ENCODE assay signal across 8 mouse cellular contexts in genomic region chr7:81572610-81573268, GRCm38 (mm10). TPM values are rescaled to one million over a fixed set of nuclear protein-coding genes. Genes with fewer than 3 reads are reported as not detected.
DNase-seq lines count a peak whose midpoint lies in the region; ATAC-seq and TF ChIP-seq lines count a peak whose summit lies in the region.

No protein-coding gene starts in this region.

- peak overlapping the region; percentile 94 for H3K4me3 ChIP-seq in heart, embryonic 11.5 days (ENCODE audit: low read depth, low read length)
- peak overlapping the region; percentile 93 for H3K4me3 ChIP-seq in heart, postnatal 0 days (ENCODE audit: low read depth, low read length)
- H3K4me3 ChIP-seq in midbrain, embryonic 11.5 days (ENCODE audit: low read depth, low read length) = no peak overlapping the region

- no peak for TF ChIP-seq EP300 in heart, postnatal 0 days (IDR thresholded peaks at IDR 0.05; ENCODE audit: low read depth)

- peaks cover 10% of the 10 kb centered on the region for H3K4me1 ChIP-seq in heart, embryonic 11.5 days (ENCODE audit: control insufficient read depth, insufficient read depth, low read length)
- H3K4me1 ChIP-seq in heart, postnatal 0 days (ENCODE audit: control insufficient read depth, insufficient read depth) = peaks cover 15% of the 10 kb centered on the region
- peaks cover 7% of the 10 kb centered on the region; the same call in 1 of the 2 replicates for H3K4me1 ChIP-seq in midbrain, embryonic 11.5 days (ENCODE audit: control insufficient read depth, insufficient read depth, low read length)

- no peaks in the 10 kb centered on the region for H3K27me3 ChIP-seq in heart, embryonic 11.5 days (ENCODE audit: control insufficient read depth, insufficient read depth, low read length)
- H3K27me3 ChIP-seq in heart, postnatal 0 days (ENCODE audit: control insufficient read depth, insufficient read depth, low read length) = no peaks in the 10 kb centered on the region
- no peaks in the 10 kb centered on the region for H3K27me3 ChIP-seq in midbrain, embryonic 11.5 days (ENCODE audit: control insufficient read depth, insufficient read depth, low read length)

- peak overlapping the region; percentile 92; the same call in 1 of the 2 replicates for H3K9ac ChIP-seq in heart, embryonic 11.5 days (ENCODE audit: low read depth, low read length)
- peak overlapping the region; percentile 93 for H3K9ac ChIP-seq in heart, postnatal 0 days (replicated peaks; ENCODE audit: low read depth, low read length)
- no peak overlapping the region for H3K9ac ChIP-seq in midbrain, embryonic 11.5 days (ENCODE audit: low read length)

- no peak for ATAC-seq in heart, embryonic 11.5 days (replicated peaks; ENCODE audit: insufficient number of reproducible peaks, low FRiP score, low TSS enrichment)
- ATAC-seq in heart, postnatal 0 days (ENCODE audit: insufficient read depth, low read depth) = no peak
- no peak for ATAC-seq in midbrain, embryonic 11.5 days (ENCODE audit: low FRiP score)
- no peak for ATAC-seq in inflammation-experienced regulatory T-cells, adult 6 months
- no peak for ATAC-seq in cerebellum, adult (ENCODE audit: insufficient number of reproducible peaks, low FRiP score, low TSS enrichment)

- no peak overlapping the region for H3K27ac ChIP-seq in heart, embryonic 11.5 days (ENCODE audit: low read depth, low read length)
- H3K27ac ChIP-seq in heart, postnatal 0 days (ENCODE audit: low read depth) = peak overlapping the region; percentile 99
- no peak overlapping the region for H3K27ac ChIP-seq in midbrain, embryonic 11.5 days (ENCODE audit: low read depth, low read length)

- no peaks in the 10 kb centered on the region for H3K9me3 ChIP-seq in heart, embryonic 11.5 days (replicated peaks; ENCODE audit: control insufficient read depth, low read length)
- no peaks in the 10 kb centered on the region for H3K9me3 ChIP-seq in heart, postnatal 0 days (replicated peaks; ENCODE audit: control insufficient read depth, low read length)
- no peaks in the 10 kb centered on the region for H3K9me3 ChIP-seq in midbrain, embryonic 11.5 days (ENCODE audit: control insufficient read depth, low read length)

- H3K4me2 ChIP-seq in heart, embryonic 11.5 days = peak overlapping the region; percentile 65
- H3K4me2 ChIP-seq in heart, postnatal 0 days (ENCODE audit: low read depth, low read length) = peak overlapping the region; percentile 79
- no peak overlapping the region; the same call in 1 of the 2 replicates for H3K4me2 ChIP-seq in midbrain, embryonic 11.5 days

- H3K36me3 ChIP-seq in heart, embryonic 11.5 days (ENCODE audit: control insufficient read depth, insufficient read depth, low read length) = peaks cover under 1% of the 10 kb centered on the region; the same call in 1 of the 2 replicates
- H3K36me3 ChIP-seq in heart, postnatal 0 days (replicated peaks; ENCODE audit: control insufficient read depth, insufficient read depth, low read length) = peaks cover 15% of the 10 kb centered on the region
- H3K36me3 ChIP-seq in midbrain, embryonic 11.5 days (ENCODE audit: control insufficient read depth, insufficient read depth, low read length) = no peaks in the 10 kb centered on the region

- TF ChIP-seq CTCF in heart, postnatal 0 days (IDR thresholded peaks at IDR 0.05; ENCODE audit: low read depth) = no peak

- WGBS in heart, embryonic 11.5 days (ENCODE audit: insufficient replicate concordance) = 63% methylated on average over 6 of the region's 6 CpGs
- 29% methylated on average over 6 of the region's 6 CpGs for WGBS in heart, postnatal 0 days
- 79% methylated on average over 6 of the region's 6 CpGs for WGBS in midbrain, embryonic 11.5 days

- DNase-seq in heart, adult 18-20 months = no peak
- peak; percentile 26 for DNase-seq in MN1 (ENCODE audit: low spot score)
- DNase-seq in heart, postnatal 0 days (ENCODE audit: low spot score) = peak; percentile 15
- DNase-seq in midbrain, embryonic 11.5 days (ENCODE audit: low spot score, missing footprints) = peak; percentile 78
- no peak for DNase-seq in gastrocnemius, adult 8-10 months (ENCODE audit: low spot score in 2 of 2)

RNA-seq across cellular contexts. Expression of gene Whamm, which starts 1.7 kb away (rescaled TPM):
- 5.9 and 6.2 TPM in 2 replicates for polyA plus RNA-seq in heart, embryonic 11.5 days (2014; fragmentation: Nextera tagmentation; extraction: Ambion mirVana)
- 1 to 10 TPM; 7.3 to 9.1 TPM for total RNA-seq in heart, adult 18-20 months (2021)
- total RNA-seq in heart, postnatal 0 days (2014; rRNA removed; ENCODE audit: low replicate concordance) = 3.3 and 6.6 TPM in 2 replicates
- 3.1 and 3.3 TPM in 2 replicates for polyA plus RNA-seq in heart, postnatal 0 days (2015; fragmentation: Nextera tagmentation; extraction: Ambion mirVana)
- 4.2 and 5.7 TPM in 2 replicates for polyA plus RNA-seq in midbrain, embryonic 11.5 days (2014; fragmentation: Nextera tagmentation; extraction: Ambion mirVana)
- polyA plus RNA-seq in inflammation-experienced regulatory T-cells, adult 6 months (2017; shearing (Covaris generic)) = 1 to 10 TPM; 3.4 to 8.1 (median 5.2) TPM
- total RNA-seq in gastrocnemius, adult 8-10 months (2022) = 1 to 10 TPM; 7.6 to 9.6 (median 9.1) TPM

RNA-seq across cellular contexts. Expression of gene Fsd2, which starts 6.0 kb away (rescaled TPM):
- polyA plus RNA-seq in heart, embryonic 11.5 days (2014; fragmentation: Nextera tagmentation; extraction: Ambion mirVana) = 50.9 and 62.4 TPM in 2 replicates
- 100 to 1,000 TPM; 322 to 355 TPM for total RNA-seq in heart, adult 18-20 months (2021)
- 83.2 and 93.7 TPM in 2 replicates for total RNA-seq in heart, postnatal 0 days (2014; rRNA removed; ENCODE audit: low replicate concordance)
- 95.1 and 99.0 TPM in 2 replicates for polyA plus RNA-seq in heart, postnatal 0 days (2015; fragmentation: Nextera tagmentation; extraction: Ambion mirVana)
- 0.08 and 0.22 TPM in 2 replicates for polyA plus RNA-seq in midbrain, embryonic 11.5 days (2014; fragmentation: Nextera tagmentation; extraction: Ambion mirVana)
- 1 to 10 TPM; 2.5 to 5.3 (median 3.2) TPM for polyA plus RNA-seq in inflammation-experienced regulatory T-cells, adult 6 months (2017; shearing (Covaris generic))
- 100 to 1,000 TPM; 291 to 459 (median 401) TPM for total RNA-seq in gastrocnemius, adult 8-10 months (2022)

Comparison
In these comparisons a context has a peak if more than half of its experiments do, and no peak if none do; other contexts are left out.
1. DNase-seq: peak in MN1 (single experiment), heart, postnatal 0 days (single experiment) and midbrain, embryonic 11.5 days (single experiment); none in heart, adult 18-20 months (0 of 2) and gastrocnemius, adult 8-10 months (0 of 2).